Mouse (Mus musculus) mature B cell (primary cell): Measurements from ENCODE around the gene Gm5105.

ENCODE experiments used
- in situ Hi-C: fragments of 300-500 bp; cut with MboI; formaldehyde crosslinking; loops from 2 replicates; pipeline ENCODE4 v1.14.3; 2019

Gene Gm5105

GRCm38 (mm10) chr3:138067288-138067687 lies at the start of gene Gm5105:
Gm5105 (minus strand) TSS chr3:138067388.
- in situ Hi-C loops = no loop called here

DNA sequence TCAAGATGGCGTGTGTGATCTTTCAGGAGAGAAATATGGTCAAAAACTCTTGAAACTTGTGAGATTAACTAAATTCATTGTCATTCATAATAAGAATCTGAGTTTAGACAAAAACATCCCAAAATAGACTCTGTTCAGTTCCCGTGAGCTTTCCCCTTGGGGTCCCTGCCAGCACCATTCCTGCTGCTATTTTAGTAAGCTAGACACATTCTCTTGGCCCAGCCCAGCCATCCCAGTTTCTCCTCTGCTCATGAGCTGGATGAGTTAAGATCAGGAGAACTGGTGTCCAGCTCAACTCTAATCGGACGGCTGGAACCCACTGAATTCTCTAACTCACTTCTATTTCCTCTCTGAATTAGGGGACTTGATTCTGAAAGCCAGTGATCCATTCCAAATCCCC lies 49.7 kb upstream of the Gm5105 start:
- in situ Hi-C loops = no loop called here

DNA sequence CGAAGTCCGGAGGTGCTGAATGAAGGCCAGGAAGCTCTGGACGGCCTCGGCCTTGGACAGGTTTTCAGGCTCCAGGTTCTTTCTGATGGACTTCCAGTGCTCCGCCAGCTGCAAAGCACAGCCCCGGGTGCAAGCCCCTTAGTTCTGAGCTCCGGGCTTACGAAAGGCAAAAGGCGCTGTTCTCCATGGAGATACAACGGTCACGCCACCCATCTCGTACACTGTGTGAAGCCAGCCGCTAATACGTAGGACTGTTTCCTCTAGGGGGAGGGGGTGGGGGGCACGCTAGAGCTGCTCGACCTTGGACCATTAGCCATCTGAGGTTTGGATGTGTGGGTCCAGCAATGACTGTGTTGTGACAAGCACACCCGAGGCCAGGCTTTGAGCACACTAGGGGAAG lies 46.9 kb upstream of the Gm5105 start:
- in situ Hi-C loops = no loop called here

DNA sequence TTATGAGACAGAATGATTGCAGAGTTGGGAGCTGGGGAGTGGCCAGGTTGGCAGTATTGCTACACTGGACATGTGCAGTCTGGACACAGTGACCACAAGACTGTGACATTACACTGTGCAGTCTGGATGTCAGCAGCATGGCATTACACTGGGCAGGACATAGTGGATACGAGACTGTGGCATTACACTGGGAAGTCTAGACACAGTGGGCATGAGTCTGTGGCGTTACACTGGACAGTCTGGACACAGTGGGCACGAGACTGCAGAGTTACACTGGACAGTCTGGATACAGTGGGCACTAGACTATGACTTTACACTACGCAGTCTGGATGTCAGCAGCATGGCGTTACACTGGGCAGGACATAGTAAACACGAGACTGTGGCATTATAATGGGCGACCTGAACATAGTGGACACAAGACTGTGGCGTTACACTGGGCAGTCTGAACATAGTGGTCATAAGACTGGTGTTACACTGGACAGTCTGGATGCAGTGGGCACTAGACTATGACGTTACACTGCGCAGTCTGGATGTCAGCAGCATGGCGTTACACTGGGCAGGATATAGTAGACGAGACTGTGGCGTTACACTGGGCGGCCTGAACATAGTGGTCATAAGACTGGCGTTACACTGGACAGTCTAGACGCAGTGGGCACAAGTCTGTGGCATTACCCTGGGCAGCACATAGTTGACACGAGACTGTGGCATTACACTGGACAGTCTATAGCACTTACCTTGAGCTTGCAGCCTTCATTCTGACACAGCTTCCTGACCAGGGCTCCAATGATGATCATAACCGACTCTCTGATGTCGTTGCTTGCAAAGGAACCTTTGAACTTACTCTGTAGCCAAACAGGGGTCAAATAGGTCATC lies 44.0 kb upstream of the Gm5105 start:
- in situ Hi-C loops = no loop called here

DNA sequence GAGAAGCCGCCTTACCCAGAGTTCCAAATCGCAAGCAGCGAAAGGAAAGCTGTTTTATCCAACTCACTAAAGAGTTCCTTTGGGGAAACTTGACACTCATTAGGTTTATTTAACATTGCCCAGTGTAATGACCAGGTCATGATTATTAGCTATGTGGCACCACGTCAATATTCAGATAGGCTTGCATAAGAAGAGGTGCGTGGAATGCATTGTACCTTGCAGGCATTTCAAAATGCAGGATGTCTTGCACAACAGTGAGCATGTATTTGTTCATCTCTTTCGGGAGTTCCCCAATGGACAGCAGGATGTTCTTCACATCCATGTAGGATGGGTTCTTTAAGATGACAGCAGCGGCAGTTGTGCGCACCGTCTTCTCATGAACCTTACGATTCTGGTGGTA lies 39.7 kb upstream of the Gm5105 start:
- in situ Hi-C loops = no loop called here

GRCm38 (mm10) chr3:138105056-138105455 lies 37.9 kb upstream of the Gm5105 start:
- in situ Hi-C loops = no loop called here

- in situ Hi-C loops = no loop called here
These were observed 36.5 kb upstream of the Gm5105 start for GRCm38 (mm10) chr3:138103690-138104089.

DNA sequence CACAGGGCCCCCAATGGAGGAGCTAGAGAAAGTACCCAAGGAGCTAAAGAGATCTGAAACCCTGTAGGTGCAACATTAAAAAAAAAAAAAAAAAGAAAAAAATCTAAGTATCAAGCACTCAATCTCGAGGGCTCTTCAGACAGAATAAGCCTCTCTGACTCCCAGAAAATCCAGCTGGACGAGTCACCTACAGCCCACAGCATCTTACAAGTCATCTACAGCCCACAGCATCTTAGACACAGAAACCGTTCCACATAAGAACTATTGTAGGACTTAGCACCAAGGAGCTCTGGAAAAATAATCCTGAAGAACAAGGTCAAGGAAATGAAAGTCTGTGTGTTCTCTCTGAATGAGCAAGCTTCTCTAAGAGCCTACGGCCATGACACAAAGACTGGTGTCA lies 34.7 kb upstream of the Gm5105 start:
- in situ Hi-C loops = no loop called here

- in situ Hi-C loops = no loop called here
These were observed 30.5 kb upstream of the Gm5105 start for GRCm38 (mm10) chr3:138097718-138098117.

GRCm38 (mm10) chr3:138096263-138097028 lies 29.3 kb upstream of the Gm5105 start:
- in situ Hi-C loops = no loop called here

DNA sequence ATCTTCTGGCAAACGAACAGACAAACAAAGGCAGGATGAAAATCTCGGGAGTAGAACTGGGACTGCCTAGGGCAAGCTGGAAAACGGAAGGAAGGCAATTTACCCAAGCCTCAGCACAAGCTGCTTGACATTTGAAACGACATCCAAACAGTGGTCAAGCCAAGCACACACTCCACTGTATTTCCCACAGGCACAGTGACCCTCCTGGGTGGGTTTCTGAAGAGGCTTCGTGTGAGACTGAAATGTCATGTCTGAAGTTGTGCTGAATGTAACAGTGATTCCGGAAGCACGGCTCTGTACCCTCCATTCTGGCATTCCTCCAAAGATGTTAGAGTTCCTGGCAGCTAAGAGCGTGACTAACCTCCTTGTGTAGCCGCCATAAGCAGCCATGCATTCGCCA lies 28.5 kb upstream of the Gm5105 start:
- in situ Hi-C loops = no loop called here

DNA sequence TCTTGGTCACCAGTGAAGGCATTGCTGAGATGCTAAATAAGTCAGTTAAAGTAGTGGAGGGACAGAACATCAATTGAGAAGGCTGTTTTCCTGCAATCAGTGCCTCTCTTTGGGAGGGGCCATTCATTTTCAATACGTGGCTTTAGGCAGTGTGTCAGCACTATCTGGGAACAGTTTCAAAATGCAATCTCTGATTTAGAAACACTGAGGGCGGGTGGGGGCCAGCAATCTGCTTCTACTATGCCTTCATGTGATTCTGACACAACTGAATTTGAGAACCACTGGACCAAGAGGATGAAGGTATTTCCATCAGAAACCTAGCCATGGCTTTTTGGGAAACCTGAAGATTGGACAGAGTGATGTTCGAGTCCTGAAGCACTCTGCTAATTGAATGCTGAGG lies 28.1 kb upstream of the Gm5105 start:
- in situ Hi-C loops = no loop called here

DNA sequence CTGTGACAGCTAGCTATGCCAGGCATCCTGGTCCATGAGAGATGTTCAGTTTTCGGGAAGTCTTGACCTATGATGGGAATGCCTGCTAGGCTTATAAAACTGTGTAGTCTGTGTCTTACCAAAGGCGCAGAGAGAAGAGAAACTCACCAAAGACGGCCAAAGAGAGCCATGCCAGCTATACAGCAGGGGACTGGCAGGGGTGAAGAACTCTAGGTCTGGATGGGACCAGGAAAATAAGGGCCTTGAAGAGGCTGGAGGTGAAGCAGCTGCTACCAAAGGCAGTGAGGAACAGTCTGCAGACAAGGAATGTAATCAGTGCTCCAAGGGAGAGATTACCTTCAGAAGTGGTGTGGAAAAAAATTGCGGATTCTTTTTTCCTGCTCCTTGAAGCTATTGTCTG lies 16.7 kb upstream of the Gm5105 start:
- in situ Hi-C loops = no loop called here

GRCm38 (mm10) chr3:138083073-138083637 lies 16.0 kb upstream of the Gm5105 start:
- in situ Hi-C loops = no loop called here

GRCm38 (mm10) chr3:138078701-138079100 lies 11.5 kb upstream of the Gm5105 start:
- in situ Hi-C loops = no loop called here

DNA sequence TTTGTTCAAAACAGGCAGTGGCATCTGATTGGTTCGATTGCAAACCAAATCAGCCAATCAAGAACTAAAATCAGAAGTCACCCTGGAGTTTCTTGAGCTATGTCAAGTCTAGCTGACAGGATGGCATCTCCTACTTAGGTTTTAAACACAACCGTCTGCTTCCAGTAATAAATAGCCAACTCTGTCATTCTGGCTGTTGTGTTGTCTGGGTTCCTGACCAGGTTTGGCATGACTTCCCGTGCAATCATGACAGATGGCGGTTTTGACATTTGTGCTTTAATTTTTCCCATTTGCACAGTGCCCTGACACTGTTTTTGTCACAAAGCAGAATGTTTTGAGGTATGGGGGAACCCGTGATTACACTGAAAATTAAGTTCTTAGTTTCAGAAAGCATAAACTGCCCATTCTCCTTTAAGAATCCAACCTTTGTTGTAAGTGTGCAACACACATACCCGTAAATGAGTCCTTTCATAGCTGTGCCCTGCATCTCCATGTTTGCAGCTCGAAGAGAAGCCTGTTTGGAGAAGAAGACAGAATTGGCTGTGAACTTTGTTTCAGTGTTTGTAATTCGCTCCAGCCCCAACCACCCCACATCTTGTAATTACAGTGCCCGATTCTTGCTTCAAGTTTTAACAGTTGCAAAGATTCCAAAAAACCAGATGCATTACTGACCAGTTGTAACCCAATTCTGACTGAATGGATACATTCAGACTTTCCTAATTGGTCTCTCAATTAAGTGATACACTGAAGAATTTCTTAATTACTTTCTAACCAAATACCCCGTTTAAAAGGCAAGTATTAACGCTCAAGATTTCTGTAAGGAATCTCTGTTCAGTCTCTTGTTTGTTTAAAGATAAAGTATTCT lies 10.5 kb upstream of the Gm5105 start:
- in situ Hi-C loops = no loop called here

DNA sequence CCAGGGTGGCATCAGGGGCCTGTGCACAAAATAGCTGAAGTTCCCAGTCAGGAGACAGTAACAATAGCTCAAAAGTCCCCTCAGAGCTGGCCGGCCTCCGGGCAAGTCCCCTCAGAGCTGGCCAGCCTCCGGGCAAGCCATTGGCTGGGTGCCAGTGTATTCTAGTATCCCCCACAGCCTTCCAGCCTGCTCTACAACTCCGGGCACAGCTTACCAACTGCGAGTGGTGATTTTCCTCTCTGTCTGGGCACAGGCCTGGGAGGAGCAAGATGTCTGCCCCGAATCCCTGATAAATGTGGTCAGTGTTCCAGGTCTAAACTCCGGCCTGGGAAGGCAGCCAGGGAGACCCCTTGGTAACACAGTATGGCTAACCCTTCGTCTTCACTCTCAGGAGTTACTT lies 8.0 kb upstream of the Gm5105 start:
- in situ Hi-C loops = no loop called here

GRCm38 (mm10) chr3:138074214-138074613 lies 7.0 kb upstream of the Gm5105 start:
- in situ Hi-C loops = no loop called here

DNA sequence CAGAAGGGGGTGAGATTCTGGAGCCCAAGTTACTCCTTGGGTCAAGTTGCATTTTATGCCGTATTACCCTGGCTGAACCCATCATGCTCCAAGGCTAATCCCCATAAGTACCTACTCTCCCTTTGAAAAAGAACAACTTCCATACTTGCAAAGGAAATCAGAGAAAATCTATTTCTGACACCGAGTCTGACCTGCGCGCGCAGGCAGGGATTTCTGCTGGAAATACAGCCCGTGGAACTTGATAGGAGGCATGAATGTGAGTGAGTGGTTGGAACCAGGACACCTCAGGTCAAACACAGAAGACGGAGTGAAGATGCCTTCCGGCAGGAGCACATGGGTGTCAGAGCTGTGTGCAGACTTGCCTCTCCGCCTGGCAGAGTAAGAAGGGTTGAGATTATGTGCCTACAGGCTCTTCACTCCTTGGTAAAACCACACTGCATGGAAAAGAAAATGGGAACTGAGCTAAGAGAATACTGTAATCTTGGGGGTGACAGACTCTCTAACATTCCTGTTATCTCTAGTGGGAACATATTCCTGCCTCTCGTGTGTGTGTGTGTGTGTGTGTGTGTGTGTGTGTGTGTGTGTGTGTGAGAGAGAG lies 4.4 kb upstream of the Gm5105 start:
- in situ Hi-C loops = no loop called here

- in situ Hi-C loops = no loop called here
These were observed 3.8 kb upstream of the Gm5105 start for GRCm38 (mm10) chr3:138071004-138071403.

GRCm38 (mm10) chr3:138069756-138070511 lies 2.7 kb upstream of the Gm5105 start:
- in situ Hi-C loops = no loop called here
